Mouse (Mus musculus): ENCODE measurements around the gene Stim1.
"Not testable (repeated sequence)": the region's sequence is repeated elsewhere in the genome, so short reads cannot be mapped to it uniquely, and the experiment has no call there.

Gene Stim1

GRCm38 (mm10) chr7:102249531-102249895, 18.1 kb upstream of the Stim1 start:
- no peak for DNase-seq (ENCODE audit: low spot score in 2 of 2)

DNA sequence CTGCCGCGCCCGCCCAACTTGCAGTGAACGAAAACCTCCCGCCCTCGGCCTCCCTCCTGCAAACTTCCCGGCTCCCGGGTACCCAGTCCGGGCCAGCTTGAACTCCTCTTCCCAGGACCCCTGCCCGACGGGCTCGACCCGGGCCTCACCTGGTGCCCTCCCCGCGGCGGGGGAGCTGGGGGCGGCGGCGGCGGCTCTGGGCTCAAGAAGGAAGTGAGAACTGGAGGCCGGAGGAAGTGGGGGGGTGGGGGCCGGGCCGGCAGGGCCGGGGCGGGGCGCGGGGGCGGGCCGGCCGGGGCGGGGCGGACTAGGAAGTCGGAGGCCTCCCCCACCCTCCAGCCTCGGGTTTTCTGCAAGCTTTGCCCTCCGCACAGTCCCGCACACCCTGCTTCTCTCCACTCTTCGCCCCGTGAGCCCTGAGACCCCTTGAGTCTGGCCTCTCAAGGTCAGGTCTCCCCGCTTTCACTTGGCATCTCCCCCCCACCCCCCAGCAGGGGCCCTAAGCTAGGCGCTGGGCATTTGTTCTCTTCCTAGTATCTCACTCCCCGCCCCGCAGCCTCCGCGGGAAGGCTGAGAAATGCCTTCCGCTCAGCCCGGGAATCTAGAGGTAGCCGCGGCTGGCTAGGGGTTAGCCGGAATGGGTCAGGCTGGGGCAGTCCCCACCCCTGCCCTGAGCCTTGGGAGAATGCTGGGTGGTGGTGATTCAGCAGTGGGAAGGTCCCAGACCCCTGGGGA, 17.5 kb upstream of the Stim1 start:
- DNase-seq (ENCODE audit: low spot score in 2 of 2) = peak; percentile 72 to 88

GRCm38 (mm10) chr7:102250631-102251214, 16.9 kb upstream of the Stim1 start:
- peak in 1 of 2 experiments; percentile 90 for DNase-seq (ENCODE audit: low spot score in 2 of 2)

- no peak for DNase-seq (ENCODE audit: low spot score in 2 of 2)
These were observed 14.0 kb upstream of the Stim1 start for GRCm38 (mm10) chr7:102253631-102254030.

- no peak for DNase-seq (ENCODE audit: low spot score in 2 of 2)
These were observed 11.7 kb upstream of the Stim1 start, which contains the start of gene Rhog for GRCm38 (mm10) chr7:102255954-102256353. Rhog (minus strand) TSS chr7:102256054.

GRCm38 (mm10) chr7:102256636-102257035, 11.0 kb upstream of the Stim1 start:
- DNase-seq (ENCODE audit: low spot score in 2 of 2) = no peak

DNA sequence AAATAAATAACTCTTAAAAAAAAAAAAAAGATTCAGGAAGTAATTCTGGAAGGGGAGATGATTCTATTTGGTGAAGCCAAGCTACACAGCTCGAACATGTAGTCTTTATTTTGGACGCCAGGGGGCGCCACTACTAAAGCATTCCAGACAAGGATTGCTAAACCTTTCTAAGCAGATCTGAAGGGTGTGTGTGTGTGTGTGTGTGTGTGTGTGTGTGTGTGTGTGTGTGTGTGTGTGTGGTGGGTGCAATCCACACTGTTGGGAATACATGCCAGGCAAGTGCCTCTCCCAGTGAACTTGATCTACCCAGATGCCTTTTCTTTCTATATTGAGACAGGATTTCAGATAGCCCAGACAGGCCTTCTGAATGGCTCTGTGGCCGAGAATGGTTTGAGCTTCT, 9.4 kb upstream of the Stim1 start:
- peak; percentile 47 to 67 for DNase-seq (ENCODE audit: low spot score in 2 of 2)

- no peak for DNase-seq (ENCODE audit: low spot score in 2 of 2)
These were observed 8.9 kb upstream of the Stim1 start for GRCm38 (mm10) chr7:102258753-102259152.

DNA sequence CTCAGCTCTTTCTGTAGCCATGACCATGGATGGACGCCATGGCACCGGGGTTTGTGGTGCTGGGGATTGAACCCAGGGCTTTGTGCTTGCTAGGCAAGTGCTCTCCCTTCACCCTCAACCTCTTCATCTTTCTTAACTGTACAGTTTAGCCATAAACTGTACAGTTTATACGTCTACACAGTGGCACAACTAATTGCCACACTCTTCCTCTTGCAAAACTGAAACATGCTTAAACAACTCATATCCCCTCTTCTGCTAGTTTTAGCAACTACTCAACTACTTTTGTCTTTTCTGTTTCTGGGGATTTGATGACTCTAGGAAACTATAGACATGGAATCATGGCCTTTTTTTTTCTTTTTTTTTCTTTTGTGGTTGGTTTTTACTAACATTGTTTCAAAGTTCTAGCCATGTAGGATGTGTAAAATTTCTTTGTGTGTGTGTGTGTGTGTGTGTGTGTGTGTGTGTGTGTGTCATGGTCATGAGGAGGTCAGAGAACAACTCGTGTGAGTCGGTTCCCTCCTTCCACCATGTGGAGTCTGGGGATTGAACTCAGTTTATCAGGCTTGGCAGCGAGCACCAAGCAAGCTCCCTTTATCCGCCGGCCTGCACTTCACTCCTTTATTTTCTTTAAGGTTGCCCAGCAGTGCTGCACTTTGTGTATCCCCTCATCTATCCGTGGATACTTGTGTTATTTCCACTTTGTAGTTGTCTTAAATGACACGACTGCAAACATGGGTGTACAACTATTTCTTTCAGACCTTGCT, 7.7 kb upstream of the Stim1 start:
- no peak for DNase-seq (ENCODE audit: low spot score in 2 of 2)

DNA sequence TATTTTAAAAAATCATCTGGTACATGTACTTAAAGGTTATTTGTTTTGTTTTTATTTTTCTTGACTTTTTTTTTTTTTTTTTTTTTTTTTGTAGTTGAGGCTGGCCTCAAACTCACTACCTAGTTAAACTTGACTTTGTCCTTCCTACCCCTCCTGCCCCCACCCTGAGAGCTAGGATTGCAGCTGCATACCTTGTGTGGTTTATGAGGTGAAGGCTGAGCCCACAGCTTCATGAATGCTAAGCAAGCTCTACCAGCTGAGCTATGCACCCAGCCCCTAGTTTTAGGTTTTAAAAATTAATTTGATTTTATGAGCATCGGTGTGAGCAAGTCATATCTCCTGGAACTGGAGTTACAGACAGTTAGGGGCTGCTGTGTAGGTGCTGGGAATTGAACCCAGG, 7.1 kb upstream of the Stim1 start:
- no peak for DNase-seq (ENCODE audit: low spot score in 2 of 2)

GRCm38 (mm10) chr7:102263020-102263419, 4.6 kb upstream of the Stim1 start:
- DNase-seq (ENCODE audit: low spot score in 2 of 2) = no peak

DNA sequence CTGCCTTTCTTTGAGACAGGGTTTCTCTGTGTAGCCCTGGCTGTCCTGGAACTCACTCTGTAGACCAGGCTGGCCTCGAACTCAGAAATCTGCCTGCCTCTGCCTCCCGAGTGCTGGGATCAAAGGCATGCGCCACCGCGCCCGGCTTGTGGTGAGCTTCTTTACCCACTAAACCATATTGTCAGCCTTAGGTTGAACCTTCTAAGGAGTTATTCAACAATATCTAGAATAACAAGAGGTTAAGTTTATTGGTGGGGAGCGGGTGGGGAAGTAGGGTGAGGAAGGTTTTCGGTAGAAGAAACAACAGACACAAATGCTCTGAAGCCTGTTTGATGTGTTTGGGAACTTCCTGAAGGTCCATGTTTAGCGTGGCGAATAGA, 1.6 kb upstream of the Stim1 start:
- DNase-seq (ENCODE audit: low spot score in 2 of 2) = not testable (repeated sequence)

- DNase-seq (ENCODE audit: low spot score in 2 of 2) = peak in 1 of 2 experiments; percentile 34
These were observed 1.1 kb upstream of the Stim1 start for GRCm38 (mm10) chr7:102266401-102267042.

GRCm38 (mm10) chr7:102267113-102267579, 460 bp upstream of the Stim1 start:
- peak; percentile 91 to 93 for DNase-seq (ENCODE audit: low spot score in 2 of 2)

- no peak for DNase-seq (ENCODE audit: low spot score in 2 of 2)
These were observed 766 bp downstream of the Stim1 start for GRCm38 (mm10) chr7:102268395-102268748.

GRCm38 (mm10) chr7:102272422-102272948, 4.9 kb downstream of the Stim1 start:
- no peak for DNase-seq (ENCODE audit: low spot score in 2 of 2)

DNA sequence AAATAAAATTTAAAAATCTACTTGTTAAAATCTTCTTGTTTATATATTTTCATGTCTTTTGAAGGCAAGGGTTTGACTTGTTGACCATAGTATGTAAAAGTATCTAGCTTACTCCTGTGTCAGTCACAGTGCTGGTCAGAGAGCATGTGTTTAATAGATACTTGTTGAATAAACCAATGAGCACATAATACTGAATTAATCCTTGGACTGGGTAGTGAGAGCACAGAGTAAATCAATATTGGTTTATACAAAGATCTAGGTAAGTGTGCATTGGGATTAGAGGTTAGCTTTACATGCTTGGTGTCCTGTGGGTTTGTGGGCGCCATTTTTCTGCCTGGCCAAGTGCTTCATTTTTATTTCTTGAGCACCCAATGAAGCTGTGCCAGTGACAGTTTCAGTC, 13.8 kb downstream of the Stim1 start:
- DNase-seq (ENCODE audit: low spot score in 2 of 2) = no peak

- DNase-seq (ENCODE audit: low spot score in 2 of 2) = no peak
These were observed 14.7 kb downstream of the Stim1 start for GRCm38 (mm10) chr7:102282261-102282660.

- DNase-seq (ENCODE audit: low spot score in 2 of 2) = no peak
These were observed 21.9 kb downstream of the Stim1 start for GRCm38 (mm10) chr7:102289466-102289865.

DNA sequence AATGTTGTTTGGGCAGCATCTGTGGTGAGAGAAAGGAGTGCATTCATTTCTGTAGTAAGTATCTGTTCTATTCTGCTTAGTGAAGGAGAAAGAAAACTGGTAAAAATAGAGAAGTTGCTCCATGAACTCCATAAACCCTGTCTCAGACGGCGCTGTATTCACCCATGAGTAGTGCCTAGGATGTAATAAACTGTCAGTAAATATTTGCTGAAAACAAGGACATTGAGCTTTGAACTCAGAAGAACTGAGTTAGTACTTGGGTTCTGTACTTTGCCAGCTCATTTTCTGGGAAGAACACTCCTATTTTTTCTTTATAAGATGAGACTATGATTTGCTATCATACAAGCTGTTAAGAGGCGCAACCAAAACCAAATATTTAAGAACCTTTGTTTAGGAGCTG, 24.6 kb downstream of the Stim1 start:
- no peak for DNase-seq (ENCODE audit: low spot score in 2 of 2)

DNA sequence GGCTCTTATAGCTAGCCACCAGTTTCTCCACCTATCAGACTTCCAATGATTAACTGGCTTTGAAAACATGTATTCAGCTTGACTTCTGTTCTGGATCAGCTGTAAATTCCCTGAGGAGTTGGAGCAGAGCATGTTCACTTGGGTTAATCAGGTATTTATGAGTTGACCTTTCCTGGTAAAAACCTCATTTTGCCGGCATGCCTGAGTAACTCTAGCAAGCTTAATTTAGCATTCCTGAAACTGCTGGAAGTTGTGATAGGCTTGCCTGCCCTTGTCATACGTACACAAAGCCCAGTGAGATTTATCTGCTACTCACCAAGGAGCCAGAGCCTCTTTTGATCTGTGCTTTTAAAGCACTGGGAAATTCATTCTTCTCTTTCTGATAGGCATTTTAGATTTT, 25.6 kb downstream of the Stim1 start:
- no peak for DNase-seq (ENCODE audit: low spot score in 2 of 2)

GRCm38 (mm10) chr7:102300761-102301160, 33.2 kb downstream of the Stim1 start:
- no peak for DNase-seq (ENCODE audit: low spot score in 2 of 2)

Measured in urinary bladder, adult 18-20 months (tissue).